Mouse (Mus musculus) left cerebral cortex, adult 9 months (tissue): Measurements from ENCODE around the gene Eif5a.
"Not testable (repeated sequence)": the region's sequence is repeated elsewhere in the genome, so short reads cannot be mapped to it uniquely, and the experiment has no call there.

Experiments
- DNase-seq, 2 experiments: peaks; one replicate each; pipeline ENCODE4 v3.0.0; 2022; ENCODE audit warnings: low spot score in 2 of 2

Gene Eif5a

GRCm38 (mm10) chr11:69945997-69946891, 24.5 kb upstream of the Eif5a start:
- no peak for DNase-seq

GRCm38 (mm10) chr11:69945216-69945615, 23.5 kb upstream of the Eif5a start:
- DNase-seq, result no peak

- no peak for DNase-seq
These were observed 19.2 kb upstream of the Eif5a start for GRCm38 (mm10) chr11:69940962-69941361.

GRCm38 (mm10) chr11:69939731-69940130, 18.0 kb upstream of the Eif5a start:
- no peak for DNase-seq

- DNase-seq, result no peak
These were observed 17.4 kb upstream of the Eif5a start for GRCm38 (mm10) chr11:69939181-69939580.

GRCm38 (mm10) chr11:69938401-69938979, 16.7 kb upstream of the Eif5a start:
- no peak for DNase-seq

GRCm38 (mm10) chr11:69937834-69938233, 16.1 kb upstream of the Eif5a start:
- no peak for DNase-seq

- DNase-seq, result no peak
These were observed 15.6 kb upstream of the Eif5a start for GRCm38 (mm10) chr11:69937385-69937784.

- no peak for DNase-seq
These were observed 15.1 kb upstream of the Eif5a start for GRCm38 (mm10) chr11:69936714-69937347.

GRCm38 (mm10) chr11:69936156-69936555, 14.4 kb upstream of the Eif5a start:
- no peak for DNase-seq

- peak; percentile 69 to 87 for DNase-seq
These were observed 13.6 kb upstream of the Eif5a start, which contains the start of gene Ybx2 for GRCm38 (mm10) chr11:69935137-69935879. Gene Ybx2, plus strand, starts transcription at chr11:69935796.

GRCm38 (mm10) chr11:69934681-69935080, 12.9 kb upstream of the Eif5a start:
- no peak for DNase-seq

- peak in 1 of 2 experiments; percentile 91 for DNase-seq
These were observed 12.4 kb upstream of the Eif5a start for GRCm38 (mm10) chr11:69934169-69934568.

GRCm38 (mm10) chr11:69933066-69933465, 11.3 kb upstream of the Eif5a start:
- no peak for DNase-seq

GRCm38 (mm10) chr11:69932254-69932653, 10.5 kb upstream of the Eif5a start:
- DNase-seq, result no peak

- no peak for DNase-seq
These were observed 10.0 kb upstream of the Eif5a start for GRCm38 (mm10) chr11:69931769-69932168.

GRCm38 (mm10) chr11:69930967-69931537, 9.3 kb upstream of the Eif5a start:
- DNase-seq, result no peak

- DNase-seq, result not testable (repeated sequence)
These were observed 8.4 kb upstream of the Eif5a start for GRCm38 (mm10) chr11:69930176-69930575.

GRCm38 (mm10) chr11:69929712-69930111, 8.0 kb upstream of the Eif5a start:
- DNase-seq, result no peak

- no peak for DNase-seq
These were observed 5.7 kb upstream of the Eif5a start for GRCm38 (mm10) chr11:69927501-69927900.

GRCm38 (mm10) chr11:69922796-69923195, 1.0 kb upstream of the Eif5a start:
- no peak for DNase-seq
